Mouse (Mus musculus) embryonic fibroblast, embryonic 13.5 days (primary cell): ENCODE results near the gene Cftr.

Experiments
- CTCF ChIP-seq: IDR thresholded peaks from 2 replicates; pipeline ENCODE4 v1.5.1; 2011; ENCODE audit warnings: mild to moderate bottlenecking, control low read depth, low read length, moderate library complexity, borderline replicate concordance; ENCODE audit not compliant: insufficient read depth
- POLR2A ChIP-seq: IDR thresholded peaks from 2 replicates; pipeline ENCODE4 v1.6.1; 2011; ENCODE audit warnings: low read depth, mild to moderate bottlenecking, control low read depth, low read length, moderate library complexity

- TF ChIP-seq CTCF = no peak
- TF ChIP-seq POLR2A = no peak
Measured at GRCm38 (mm10) chr6:18305130-18305529, 134.6 kb downstream of the Cftr start.
